Mouse (Mus musculus): Measurements from ENCODE around the gene Gabrr1.

Gabrr1 gene

GRCm38 (mm10) chr4:33208881-33209841 is 76.8 kb downstream of the Gabrr1 start, which contains the start of gene Srsf12:
Srsf12 (plus strand) TSS chr4:33208991.
- peak; percentile 82 for DNase-seq (ENCODE audit: low read depth, low spot score)

All from CD4-positive, CD25-positive, alpha-beta regulatory T cell, adult 2 months (primary cell).